Mouse (Mus musculus) MEL (cell line): ENCODE measurements around the gene Senp5. TPM values are rescaled to one million over a fixed set of nuclear protein-coding genes. Genes with fewer than 3 reads are reported as not detected.

Experiments used
- DNase-seq: peaks from one replicate; pipeline ENCODE4 v3.0.0; 2011; ENCODE audit warnings: low read depth, low spot score
- H3K27ac ChIP-seq: 2 replicates; pipeline ENCODE4 v1.5.1; 2012; ENCODE audit warnings: low read depth, mild to moderate bottlenecking, control low read depth, low read length, moderate library complexity; ENCODE audit not compliant: control insufficient read depth
- H3K27me3 ChIP-seq, 2 experiments: fragments of 150-350 bp in 1 of 2; sonication (generic) in 1 of 2; 2 replicates each; pipeline ENCODE4 v1.6.1; 2012; ENCODE audit warnings: low read length in 2 of 2, mild to moderate bottlenecking in 2 of 2, improper control_type of control experiment in 1 of 2, moderate library complexity in 1 of 2; ENCODE audit not compliant: insufficient read depth in 2 of 2, control insufficient read depth in 1 of 2
- H3K36me3 ChIP-seq, 2 experiments: 2 replicates each; pipeline ENCODE4 v1.6.1; 2012 to 2014; ENCODE audit warnings: low read length in 2 of 2, improper control_type of control experiment in 1 of 2, inconsistent platforms in 1 of 2, mild to moderate bottlenecking in 1 of 2; ENCODE audit not compliant: insufficient read depth in 2 of 2, control insufficient read depth in 1 of 2
- H3K4me1 ChIP-seq, 2 experiments: fragments of 150-350 bp in 1 of 2; sonication (generic) in 1 of 2; 2 replicates each; pipeline ENCODE4 v1.6.1; 2012; ENCODE audit warnings: low read length in 2 of 2, improper control_type of control experiment in 1 of 2, mild to moderate bottlenecking in 1 of 2; ENCODE audit not compliant: insufficient read depth in 2 of 2, control insufficient read depth in 1 of 2
- H3K4me3 ChIP-seq, 2 experiments: fragments of 150-350 bp in 1 of 2; sonication (generic) in 1 of 2; 2 replicates each; pipeline ENCODE4 v1.5.1; 2012; ENCODE audit warnings: low read depth in 2 of 2, low read length in 2 of 2, mild to moderate bottlenecking in 2 of 2, moderate library complexity in 2 of 2, control low read depth in 1 of 2, improper control_type of control experiment in 1 of 2; ENCODE audit not compliant: control insufficient read depth in 1 of 2, insufficient read depth in 1 of 2
- H3K79me2 ChIP-seq: 2 replicates; pipeline ENCODE4 v1.6.1; 2012; ENCODE audit warnings: mild to moderate bottlenecking, low read length, moderate library complexity; ENCODE audit not compliant: control insufficient read depth, poor library complexity, insufficient read depth
- H3K9ac ChIP-seq: 2 replicates; pipeline ENCODE4 v1.6.1; 2012; ENCODE audit warnings: low read depth, mild to moderate bottlenecking, control low read depth, low read length, moderate library complexity; ENCODE audit not compliant: control insufficient read depth, poor library complexity, severe bottlenecking
- H3K9me3 ChIP-seq: fragments of 150-350 bp; sonication (generic); replicated peaks from 2 replicates; pipeline ENCODE4 v1.6.1; 2012; ENCODE audit warnings: mild to moderate bottlenecking, low read length, improper control_type of control experiment, moderate library complexity; ENCODE audit not compliant: insufficient read depth
- BHLHE40 ChIP-seq: IDR thresholded peaks from 2 replicates; pipeline ENCODE4 v1.6.1; 2012; ENCODE audit warnings: low read depth, mild to moderate bottlenecking, inconsistent platforms, low read length, improper control_type of control experiment, borderline replicate concordance
- CHD2 ChIP-seq: IDR thresholded peaks from 2 replicates; pipeline ENCODE4 v1.6.1; 2011; ENCODE audit warnings: low read length, improper control_type of control experiment
- CTCF ChIP-seq, 3 experiments: IDR thresholded peaks in 2 of 3; conservative IDR thresholded peaks in 1 of 3; 2 replicates each; pipeline ENCODE4 v1.5.1; 2011 to 2012; ENCODE audit warnings: low read length in 3 of 3, low read depth in 2 of 3, mild to moderate bottlenecking in 2 of 3, improper control_type of control experiment in 1 of 3, inconsistent platforms in 1 of 3, mixed read lengths in 1 of 3, moderate library complexity in 1 of 3; ENCODE audit not compliant: control insufficient read depth in 1 of 3, insufficient read depth in 1 of 3, poor library complexity in 1 of 3, severe bottlenecking in 1 of 3
- E2F4 ChIP-seq: IDR thresholded peaks from 2 replicates; pipeline ENCODE4 v1.6.1; 2011; ENCODE audit warnings: low read depth, low read length, improper control_type of control experiment, borderline replicate concordance
- ELF1 ChIP-seq: IDR thresholded peaks from 2 replicates; pipeline ENCODE4 v1.6.1; 2014; ENCODE audit warnings: low read depth, mild to moderate bottlenecking, inconsistent platforms, low read length, improper control_type of control experiment, moderate library complexity
- EP300 ChIP-seq, 2 experiments: IDR thresholded peaks; 2 replicates each; pipeline ENCODE4 v1.6.1; 2011; ENCODE audit warnings: improper control_type of control experiment in 2 of 2, low read length in 2 of 2, low read depth in 1 of 2, mild to moderate bottlenecking in 1 of 2
- GABPA ChIP-seq: IDR thresholded peaks from 2 replicates; pipeline ENCODE4 v1.6.1; 2012; ENCODE audit warnings: low read depth, mild to moderate bottlenecking, inconsistent platforms, low read length, improper control_type of control experiment, moderate library complexity
- HCFC1 ChIP-seq: IDR thresholded peaks from 2 replicates; pipeline ENCODE4 v1.6.1; 2012; ENCODE audit warnings: low read depth, mild to moderate bottlenecking, inconsistent platforms, low read length, improper control_type of control experiment, moderate library complexity
- JUND ChIP-seq: IDR thresholded peaks from 2 replicates; pipeline ENCODE4 v1.6.1; 2011; ENCODE audit warnings: low read depth, mild to moderate bottlenecking, improper control_type of control experiment, low read length
- MAFK ChIP-seq: IDR thresholded peaks from 2 replicates; pipeline ENCODE4 v1.6.1; 2011; ENCODE audit warnings: low read depth, mild to moderate bottlenecking, low read length, improper control_type of control experiment, borderline replicate concordance
- MAX ChIP-seq: IDR thresholded peaks from 2 replicates; pipeline ENCODE4 v1.6.1; 2011; ENCODE audit warnings: low read length, improper control_type of control experiment
- MEF2A ChIP-seq: IDR thresholded peaks from 2 replicates; pipeline ENCODE4 v1.6.1; 2014; ENCODE audit warnings: low read depth, mild to moderate bottlenecking, inconsistent platforms, low read length, improper control_type of control experiment; ENCODE audit not compliant: poor library complexity, insufficient replicate concordance, severe bottlenecking; ENCODE audit errors: extremely low read depth
- MXI1 ChIP-seq: IDR thresholded peaks from 2 replicates; pipeline ENCODE4 v1.6.1; 2011; ENCODE audit warnings: mild to moderate bottlenecking, low read depth, low read length, improper control_type of control experiment
- MYB ChIP-seq: IDR thresholded peaks from 2 replicates; pipeline ENCODE4 v1.6.1; 2011; ENCODE audit warnings: mild to moderate bottlenecking, low read depth, low read length, improper control_type of control experiment
- NELFE ChIP-seq: IDR thresholded peaks from 2 replicates; pipeline ENCODE4 v1.6.1; 2011; ENCODE audit warnings: low read depth, low read length, improper control_type of control experiment
- POLR2AphosphoS2 ChIP-seq: IDR thresholded peaks from 2 replicates; pipeline ENCODE4 v1.6.1; 2011; ENCODE audit warnings: low read length, improper control_type of control experiment
- POLR2AphosphoS5 ChIP-seq: IDR thresholded peaks from 2 replicates; pipeline ENCODE4 v1.6.1; 2012; ENCODE audit warnings: low read depth, borderline replicate concordance, mild to moderate bottlenecking, inconsistent platforms, low read length, moderate library complexity, mixed read lengths
- RAD21 ChIP-seq: IDR thresholded peaks from 2 replicates; pipeline ENCODE4 v1.6.1; 2011; ENCODE audit warnings: mild to moderate bottlenecking, low read depth, low read length, improper control_type of control experiment
- SMC3 ChIP-seq: IDR thresholded peaks from 2 replicates; pipeline ENCODE4 v1.6.1; 2011; ENCODE audit warnings: low read depth, low read length, improper control_type of control experiment
- TAL1 ChIP-seq: IDR thresholded peaks from 2 replicates; pipeline ENCODE4 v1.6.1; 2012; ENCODE audit warnings: mild to moderate bottlenecking, inconsistent platforms, low read length, moderate library complexity, mixed read lengths
- UBTF ChIP-seq: IDR thresholded peaks from 2 replicates; pipeline ENCODE4 v1.6.1; 2012; ENCODE audit warnings: low read depth, mild to moderate bottlenecking, inconsistent platforms, low read length, improper control_type of control experiment, moderate library complexity, borderline replicate concordance; ENCODE audit not compliant: insufficient read depth
- USF2 ChIP-seq, 2 experiments: IDR thresholded peaks; 2 replicates each; pipeline ENCODE4 v1.6.1; 2011 to 2012; ENCODE audit warnings: improper control_type of control experiment in 2 of 2, low read length in 2 of 2, borderline replicate concordance in 1 of 2, inconsistent platforms in 1 of 2, low read depth in 1 of 2, mild to moderate bottlenecking in 1 of 2; ENCODE audit not compliant: insufficient read depth in 1 of 2
- ZC3H11A ChIP-seq: IDR thresholded peaks from 2 replicates; pipeline ENCODE4 v1.6.1; 2012; ENCODE audit warnings: low read depth, mild to moderate bottlenecking, inconsistent platforms, low read length, improper control_type of control experiment
- ZKSCAN1 ChIP-seq: IDR thresholded peaks from 2 replicates; pipeline ENCODE4 v1.6.1; 2012; ENCODE audit warnings: low read depth, mild to moderate bottlenecking, inconsistent platforms, low read length, improper control_type of control experiment, moderate library complexity
- ZMIZ1 ChIP-seq: IDR thresholded peaks from 2 replicates; pipeline ENCODE4 v1.6.1; 2012; ENCODE audit warnings: low read depth, mild to moderate bottlenecking, inconsistent platforms, low read length, improper control_type of control experiment, moderate library complexity
- polyA plus RNA-seq, 2 experiments: library from polyadenylated mRNA; stranded (reverse) in 1 of 2; unstranded in 1 of 2; fragments of >175 nt in 1 of 2; fragments of >200 nt in 1 of 2; gene quantifications; 2 replicates each; pipeline versions ENCODE4 v1.2.1 to v1.2.4; 2012; ENCODE audit warnings: low replicate concordance in 2 of 2, low read depth in 1 of 2; ENCODE audit not compliant: insufficient read length in 2 of 2, insufficient read depth in 1 of 2, missing spikeins in 1 of 2
- total RNA-seq: library from RNA; depleted of rRNA; stranded (reverse); fragments of 300-350 nt; gene quantifications from 2 replicates; pipeline ENCODE4 v1.2.3, GENCODE M21; 2012

The Senp5 gene
- total and polyA plus RNA-seq, 3 experiments: 10.3 to 12.5 TPM; not detected in 1

DNA sequence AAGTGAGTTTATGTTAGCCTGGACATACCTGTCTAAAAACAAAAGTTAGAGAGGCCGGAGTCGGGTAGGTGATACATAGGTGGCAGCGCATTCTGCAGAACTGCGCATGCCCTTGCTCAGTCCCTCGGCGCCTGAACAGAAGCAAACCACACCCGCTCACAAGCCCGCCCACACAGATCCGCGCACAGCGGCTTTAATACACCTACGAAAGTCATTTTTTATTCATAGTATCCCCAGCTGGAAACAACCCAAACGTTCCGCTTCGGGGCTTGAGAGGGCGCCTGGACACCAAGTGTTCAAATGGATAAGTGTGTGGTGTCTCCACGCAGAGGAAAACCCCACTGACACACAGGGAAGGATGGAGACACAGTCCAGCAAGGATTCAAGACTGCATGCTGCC lies 71.8 kb downstream of the Senp5 start:
- peaks cover 0 to 1% of the 10 kb centered on the region in 2 experiments; a peak in 1 of 4 replicates for H3K27me3 ChIP-seq
- H3K9ac ChIP-seq: no peak overlapping the region
- H3K27ac ChIP-seq: no peak overlapping the region
- no peak overlapping the region for H3K4me3 ChIP-seq
- H3K79me2 ChIP-seq: no peaks in the 10 kb centered on the region
- TF ChIP-seq ELF1 (no peak), USF2 (IDR thresholded peaks at IDR 0.05; ENCODE audit: borderline replicate concordance in 1 of 2, insufficient read depth in 1 of 2, low read depth in 1 of 2, low read length in 2 of 2) (no peak), MAX (no peak), ZC3H11A (no peak), POLR2AphosphoS5 (no peak), MXI1 (no peak), BHLHE40 (no peak), SMC3 (no peak), HCFC1 (no peak)
- no peak for DNase-seq
- H3K4me1 ChIP-seq: peaks cover 0 to 6% of the 10 kb centered on the region in 2 experiments; a peak in 1 of 4 replicates
- no peaks in the 10 kb centered on the region for H3K36me3 ChIP-seq
- H3K9me3 ChIP-seq: no peaks in the 10 kb centered on the region

DNA sequence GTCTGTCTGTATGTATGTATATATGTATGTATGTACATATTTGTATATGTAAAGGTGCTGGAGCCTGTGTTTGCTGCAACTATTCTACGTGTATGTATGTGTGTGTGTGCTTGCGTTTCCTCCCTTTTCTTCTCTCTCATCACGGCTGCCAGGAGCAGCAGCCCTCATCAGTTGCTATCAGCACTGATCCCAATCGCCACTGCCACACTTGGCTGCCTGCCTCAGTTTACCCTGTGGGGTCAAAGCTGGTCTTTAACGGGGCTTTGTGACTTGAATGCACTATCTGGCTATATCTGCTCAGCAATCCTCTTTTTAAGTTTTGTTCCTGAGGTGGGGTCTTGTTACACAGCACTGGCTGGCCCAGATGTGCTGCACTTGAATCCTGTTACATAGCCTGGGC lies 75.7 kb downstream of the Senp5 start:
- H3K27ac ChIP-seq: no peak overlapping the region
- no peak for TF ChIP-seq MYB
- TF ChIP-seq JUND: no peak
- TF ChIP-seq, all 39 proteins: peak for 0
- no peaks in the 10 kb centered on the region for H3K9me3 ChIP-seq
- H3K27me3 ChIP-seq: peaks cover 0 to 3% of the 10 kb centered on the region in 2 experiments; a peak in 1 of 4 replicates
- H3K36me3 ChIP-seq: no peaks in the 10 kb centered on the region
- no peak overlapping the region for H3K9ac ChIP-seq
- H3K79me2 ChIP-seq: no peaks in the 10 kb centered on the region
- H3K4me3 ChIP-seq: no peak overlapping the region
- H3K4me1 ChIP-seq: peaks cover 0 to 7% of the 10 kb centered on the region in 2 experiments; a peak in 1 of 4 replicates
- DNase-seq: no peak

DNA sequence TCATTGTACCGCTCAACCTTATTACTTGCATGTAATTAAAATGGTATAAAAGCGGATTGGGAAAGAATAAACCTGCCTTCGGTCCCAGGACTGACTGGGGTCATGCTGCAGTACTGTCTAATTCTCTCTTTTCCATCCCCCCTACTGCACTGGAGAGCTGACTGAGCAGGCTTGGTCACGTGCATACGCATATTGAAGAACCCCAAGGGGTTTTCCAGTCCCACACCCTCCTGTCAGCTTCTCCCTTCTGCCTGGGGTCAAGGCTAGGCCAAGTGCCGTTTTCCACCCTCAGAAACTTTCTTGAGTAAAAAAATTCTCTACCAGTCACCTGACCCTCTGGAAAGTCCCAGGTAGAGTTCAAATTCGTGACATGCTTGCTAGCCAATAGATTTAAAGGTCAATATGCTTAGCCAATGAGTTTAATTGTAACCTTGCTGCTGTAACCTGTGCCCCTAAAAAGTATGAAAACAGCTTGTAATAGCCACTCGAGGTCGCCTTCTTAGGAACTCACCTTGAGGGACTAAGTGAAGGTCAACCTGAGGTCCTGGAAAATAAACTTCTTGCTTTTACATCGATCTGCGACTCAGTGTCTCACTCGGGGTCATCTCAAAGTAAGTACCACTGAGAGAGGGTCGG lies 76.4 kb downstream of the Senp5 start:
- DNase-seq: no peak
- Histone ChIP-seq H3K9ac (no peak overlapping the region), H3K4me3 (no peak overlapping the region), H3K27ac (no peak overlapping the region)
- TF ChIP-seq POLR2AphosphoS5 (no peak), CHD2 (no peak), ELF1 (no peak), GABPA (no peak), UBTF (no peak), TAL1 (no peak), RAD21 (no peak), E2F4 (no peak), ZMIZ1 (no peak), POLR2AphosphoS2 (no peak), MYB (no peak), CTCF (IDR thresholded peaks at IDR 0.05 in 2 of 3, conservative IDR thresholded peaks at IDR 0.05 in 1 of 3; ENCODE audit: control insufficient read depth in 1 of 3, insufficient read depth in 1 of 3, low read depth in 2 of 3, low read length in 3 of 3, poor library complexity in 1 of 3, severe bottlenecking in 1 of 3) (no peak), NELFE (no peak), EP300 (IDR thresholded peaks at IDR 0.05; ENCODE audit: low read depth in 1 of 2, low read length in 2 of 2) (no peak), ZKSCAN1 (no peak), MAFK (no peak), MEF2A (no peak)
- TF ChIP-seq, all 39 proteins: peak for 0
- Histone ChIP-seq H3K36me3 (no peaks in the 10 kb centered on the region), H3K79me2 (no peaks in the 10 kb centered on the region), H3K27me3 (peaks cover 0 to 3% of the 10 kb centered on the region in 2 experiments; a peak in 1 of 4 replicates), H3K4me1 (peaks cover 0 to 4% of the 10 kb centered on the region in 2 experiments; a peak in 1 of 4 replicates), H3K9me3 (no peaks in the 10 kb centered on the region)
